12 mouse cellular contexts compared by ENCODE assay signal in the genomic region with DNA sequence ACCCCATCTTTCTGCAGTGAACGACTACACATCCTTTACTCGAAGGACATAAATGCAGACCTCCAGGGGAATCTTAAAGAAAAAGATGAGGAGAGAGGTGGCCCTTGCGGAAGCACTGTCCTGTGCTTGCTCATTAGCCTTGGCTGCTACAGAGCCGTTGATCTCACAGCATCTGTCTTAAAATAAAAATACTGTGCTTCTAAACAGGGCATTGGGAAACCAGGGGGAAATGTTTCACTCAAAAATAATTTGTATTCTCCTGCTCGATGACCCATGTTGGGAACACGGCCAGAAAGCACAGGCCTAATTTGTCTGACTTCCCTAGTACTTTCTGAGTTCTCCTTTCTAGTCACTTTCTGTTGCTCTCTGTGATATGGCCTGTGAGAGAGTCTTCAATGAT.
A peak's percentile ranks its signal among the peaks of the same experiment; 100 is the strongest.
DNase-seq lines count a peak whose midpoint lies in the region; ATAC-seq lines count a peak whose summit lies in the region.
"Had no signal": no experiment of that assay in that cellular context is flagged by ENCODE, and none has a peak within 500 bp of the region (broad histone marks: within the 10 kb centered on the region; RNA-seq: fewer than 3 reads in every experiment).

No protein-coding gene starts in this region.

- WGBS in kidney, embryonic 14.5 days = 60% methylated on average over 6 of the region's 6 CpGs
- WGBS in neural tube, embryonic 12.5 days = 71% methylated on average over 6 of the region's 6 CpGs
- 62% methylated on average over 6 of the region's 6 CpGs for WGBS in neural tube, embryonic 13.5 days

- DNase-seq in cerebellum, postnatal 10 days = peak; percentile 30 to 41
- peak; percentile 1 for DNase-seq in kidney, postnatal 14 days
- DNase-seq in neural tube, embryonic 10.5 days (ENCODE audit: extremely low spot score, low spot score) = no peak
- DNase-seq in ovary, postnatal 36 days (ENCODE audit: low spot score) = no peak
- DNase-seq: gastrocnemius, postnatal 25 days; liver, postnatal 0 days; thymus, adult 18-20 months had no signal

- H3K9ac ChIP-seq in kidney, embryonic 14.5 days (ENCODE audit: low read depth, low read length) = no peak overlapping the region
- H3K9ac ChIP-seq in neural tube, embryonic 12.5 days = no peak overlapping the region
- no peak overlapping the region for H3K9ac ChIP-seq in neural tube, embryonic 13.5 days
- H3K9ac ChIP-seq: limb, embryonic 12.5 days; liver, postnatal 0 days had no signal

- H3K27ac ChIP-seq in kidney, embryonic 14.5 days (ENCODE audit: low read depth, low read length) = no peak overlapping the region
- no peak overlapping the region for H3K27ac ChIP-seq in neural tube, embryonic 12.5 days
- H3K27ac ChIP-seq in neural tube, embryonic 13.5 days (replicated peaks) = 0 out of 2 replicates have a peak overlapping the region, but pooled peaks have one; percentile 4
- H3K27ac ChIP-seq: limb, embryonic 12.5 days had no signal

- H3K4me2 ChIP-seq in kidney, embryonic 14.5 days (replicated peaks; ENCODE audit: low read depth, low read length) = no peak overlapping the region
- H3K4me2 ChIP-seq in neural tube, embryonic 12.5 days (replicated peaks) = 0 out of 2 replicates have a peak overlapping the region, but pooled peaks have one; percentile 1
- peak overlapping the region; percentile 28 for H3K4me2 ChIP-seq in neural tube, embryonic 13.5 days
- H3K4me2 ChIP-seq: limb, embryonic 12.5 days had no signal

- no peaks in the 10 kb centered on the region for H3K9me3 ChIP-seq in kidney, embryonic 14.5 days (ENCODE audit: control insufficient read depth, low read length)
- H3K9me3 ChIP-seq in neural tube, embryonic 12.5 days = no peaks in the 10 kb centered on the region
- H3K9me3 ChIP-seq in neural tube, embryonic 13.5 days = no peaks in the 10 kb centered on the region
- H3K9me3 ChIP-seq: limb, embryonic 12.5 days had no signal

- H3K36me3 ChIP-seq in kidney, embryonic 14.5 days (ENCODE audit: control insufficient read depth, insufficient read depth, low read length) = no peaks in the 10 kb centered on the region
- no peaks in the 10 kb centered on the region for H3K36me3 ChIP-seq in neural tube, embryonic 12.5 days
- H3K36me3 ChIP-seq in neural tube, embryonic 13.5 days = no peaks in the 10 kb centered on the region
- H3K36me3 ChIP-seq: limb, embryonic 12.5 days had no signal

- no peak overlapping the region for H3K4me3 ChIP-seq in kidney, embryonic 14.5 days (ENCODE audit: low read length)
- no peak overlapping the region for H3K4me3 ChIP-seq in neural tube, embryonic 12.5 days
- no peak overlapping the region for H3K4me3 ChIP-seq in neural tube, embryonic 13.5 days
- H3K4me3 ChIP-seq: limb, embryonic 12.5 days had no signal

- H3K27me3 ChIP-seq in kidney, embryonic 14.5 days (ENCODE audit: control insufficient read depth, insufficient read depth, low read length) = no peaks in the 10 kb centered on the region
- no peaks in the 10 kb centered on the region for H3K27me3 ChIP-seq in neural tube, embryonic 12.5 days (replicated peaks)
- H3K27me3 ChIP-seq in neural tube, embryonic 13.5 days = no peaks in the 10 kb centered on the region
- H3K27me3 ChIP-seq: limb, embryonic 12.5 days had no signal

- no peak; the same call in 1 of the 2 replicates for ATAC-seq in cerebellum, adult (ENCODE audit: insufficient number of reproducible peaks, low FRiP score, low TSS enrichment)
- no peak for ATAC-seq in kidney, embryonic 14.5 days (ENCODE audit: low FRiP score, low TSS enrichment)
- no peak for ATAC-seq in neural tube, embryonic 12.5 days (ENCODE audit: low FRiP score, low read depth)
- ATAC-seq in neural tube, embryonic 13.5 days (ENCODE audit: low read depth) = no peak
- ATAC-seq: liver, postnatal 0 days had no signal

- no peaks in the 10 kb centered on the region for H3K4me1 ChIP-seq in kidney, embryonic 14.5 days (ENCODE audit: control insufficient read depth, insufficient read depth, low read length)
- H3K4me1 ChIP-seq in neural tube, embryonic 12.5 days = no peaks in the 10 kb centered on the region; the same call in 1 of the 2 replicates
- H3K4me1 ChIP-seq in neural tube, embryonic 13.5 days (replicated peaks) = peaks cover 12% of the 10 kb centered on the region
- H3K4me1 ChIP-seq: limb, embryonic 12.5 days had no signal

Comparison
In these comparisons a context has a peak if more than half of its experiments do, and no peak if none do; other contexts are left out.
1. DNase-seq: peak in cerebellum, postnatal 10 days (2 of 2) and kidney, postnatal 14 days (single experiment); none in neural tube, embryonic 10.5 days (single experiment) and ovary, postnatal 36 days (single experiment).